In the genomic region with DNA sequence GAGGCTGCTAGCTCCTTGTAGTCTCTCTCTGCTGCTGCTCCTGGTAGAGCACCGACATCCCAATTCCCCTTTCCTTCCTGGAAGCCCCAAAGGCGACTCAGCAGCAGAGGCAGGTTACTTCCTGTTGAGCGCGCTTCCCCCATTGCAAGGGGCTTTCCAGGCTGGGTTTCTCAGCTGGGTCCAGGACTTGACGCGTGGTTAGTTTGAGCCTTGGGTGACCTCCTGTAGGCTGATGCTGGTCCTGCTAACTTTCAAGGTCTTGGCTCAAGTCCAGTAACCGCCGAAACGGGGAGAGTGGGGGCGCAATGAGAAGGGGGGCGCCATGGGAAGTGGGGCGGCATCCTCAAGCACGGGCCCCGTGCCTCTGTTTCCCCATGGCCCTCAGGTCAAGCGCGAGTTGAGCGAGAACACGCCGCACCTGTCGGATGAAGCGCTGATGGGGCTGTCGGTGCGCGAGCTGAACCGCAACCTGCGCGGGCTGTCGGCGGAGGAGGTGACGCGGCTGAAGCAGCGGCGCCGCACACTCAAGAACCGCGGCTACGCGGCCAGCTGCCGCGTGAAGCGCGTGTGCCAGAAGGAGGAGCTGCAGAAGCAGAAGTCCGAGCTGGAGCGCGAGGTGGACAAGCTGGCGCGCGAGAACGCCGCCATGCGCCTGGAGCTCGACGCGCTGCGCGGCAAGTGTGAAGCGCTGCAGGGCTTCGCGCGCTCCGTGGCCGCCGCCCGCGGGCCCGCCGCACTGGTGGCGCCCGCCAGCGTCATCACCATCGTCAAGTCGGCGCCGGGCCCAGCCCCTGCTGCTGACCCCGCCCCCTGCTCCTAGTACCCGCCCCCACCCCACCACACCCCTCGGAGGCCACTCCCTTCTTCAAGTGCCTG, we compare ENCODE assay signal across 7 mouse cellular contexts. TPM values are rescaled to one million over a fixed set of nuclear protein-coding genes. Genes with fewer than 3 reads are reported as not detected.
DNase-seq lines count a peak whose midpoint lies in the region; ATAC-seq and TF ChIP-seq lines count a peak whose summit lies in the region.

No protein-coding gene starts in this region.

- H3K27ac ChIP-seq in heart, embryonic 10.5 days = peak overlapping the region; percentile 90
- H3K27ac ChIP-seq in liver, embryonic 14.5 days = no peak overlapping the region

- peaks cover 11% of the 10 kb centered on the region for H3K36me3 ChIP-seq in heart, embryonic 10.5 days
- H3K36me3 ChIP-seq in liver, embryonic 14.5 days (replicated peaks; ENCODE audit: control insufficient read depth, insufficient read depth, low read depth) = no peaks in the 10 kb centered on the region
- H3K36me3 ChIP-seq in myocyte (ENCODE audit: control insufficient read depth, insufficient read depth) = peaks cover 41% of the 10 kb centered on the region

- WGBS in heart, embryonic 10.5 days = under 1% methylated on average over 75 of the region's 77 CpGs
- WGBS in liver, embryonic 14.5 days (ENCODE audit: insufficient replicate concordance) = under 1% methylated on average over 66 of the region's 77 CpGs

- ATAC-seq in liver, embryonic 14.5 days (ENCODE audit: insufficient read depth) = peak; percentile 85

- peaks cover 13% of the 10 kb centered on the region for H3K27me3 ChIP-seq in heart, embryonic 10.5 days (ENCODE audit: insufficient read depth, poor library complexity, severe bottlenecking)
- peaks cover 4% of the 10 kb centered on the region for H3K27me3 ChIP-seq in liver, embryonic 14.5 days (ENCODE audit: control insufficient read depth, insufficient read depth, low read length)
- no peaks in the 10 kb centered on the region for H3K27me3 ChIP-seq in myocyte (ENCODE audit: control insufficient read depth, insufficient read depth, insufficient read length)

- peak overlapping the region; percentile 67 for H3K4me3 ChIP-seq in heart, embryonic 10.5 days
- H3K4me3 ChIP-seq in liver, embryonic 14.5 days (ENCODE audit: insufficient read depth in 1 of 2, low read depth in 2 of 2, low read length in 2 of 2) = peak overlapping the region; percentile 28 to 45
- no peak overlapping the region for H3K4me3 ChIP-seq in myocyte

- H3K4me1 ChIP-seq in heart, embryonic 10.5 days = peaks cover 66% of the 10 kb centered on the region
- peaks cover 4 to 16% of the 10 kb centered on the region in 2 experiments for H3K4me1 ChIP-seq in liver, embryonic 14.5 days (replicated peaks; ENCODE audit: control insufficient read depth in 2 of 2, insufficient read depth in 2 of 2, low read length in 1 of 2)

- TF ChIP-seq POLR2A in myocyte (IDR thresholded peaks at IDR 0.05; ENCODE audit: insufficient read length, low read depth) = no peak

- peak overlapping the region; percentile 77 for H3K4me2 ChIP-seq in liver, embryonic 14.5 days (ENCODE audit: low read depth)
- H3K4me2 ChIP-seq in myocyte (ENCODE audit: low read depth) = no peak overlapping the region

- TF ChIP-seq CTCF in liver, embryonic 14.5 days (IDR thresholded peaks at IDR 0.05; ENCODE audit: low read depth) = no peak; the same call in 1 of the 2 replicates

- H3ac ChIP-seq in myocyte (ENCODE audit: control insufficient read depth, insufficient read length) = no peak overlapping the region

- TF ChIP-seq EP300 in liver, embryonic 14.5 days (IDR thresholded peaks at IDR 0.05; ENCODE audit: low read depth) = no peak

- DNase-seq in ZHBTc4 (ENCODE audit: low read depth, low spot score) = peak; percentile 92
- peak; percentile 45 for DNase-seq in embryo, embryonic 11.5 days (ENCODE audit: low read depth, low spot score)
- peak; percentile 93 for DNase-seq in heart, embryonic 10.5 days (ENCODE audit: low spot score)
- DNase-seq in kidney, adult 8-10 months = peak; percentile 38 to 55
- peak; percentile 44 to 55 (median 52) for DNase-seq in liver, embryonic 14.5 days (ENCODE audit: low read depth in 3 of 3, low spot score in 3 of 3)
- peak; percentile 47 to 76 for DNase-seq in spleen, postnatal 4 days (ENCODE audit: low spot score in 2 of 2)

- no peaks in the 10 kb centered on the region for H3K9me3 ChIP-seq in heart, embryonic 10.5 days
- no peaks in the 10 kb centered on the region for H3K9me3 ChIP-seq in liver, embryonic 14.5 days (ENCODE audit: control insufficient read depth, low read length)

- H3K79me2 ChIP-seq in myocyte (ENCODE audit: control insufficient read depth, insufficient read depth) = no peaks in the 10 kb centered on the region

- H3K9ac ChIP-seq in liver, embryonic 14.5 days (replicated peaks) = peak overlapping the region; percentile 46

TF ChIP-seq in myocyte, 11 proteins besides CTCF, POLR2A, EP300 and RAD21:
- TF ChIP-seq POLR2AphosphoS2 (IDR thresholded peaks at IDR 0.05; ENCODE audit: insufficient read length, low read depth) = peak; percentile 59
- no peak for TF ChIP-seq MYOD1 (IDR thresholded peaks at IDR 0.05; ENCODE audit: control insufficient read depth in 1 of 3, insufficient read length in 2 of 3, low read depth in 2 of 3)

RNA-seq across cellular contexts. Expression of gene Maff, which starts 10.9 kb away (rescaled TPM):
- polyA plus RNA-seq in heart, embryonic 10.5 days (2016; fragmentation: Nextera tagmentation; extraction: Ambion mirVana) = 1.6 and 2.0 TPM in 2 replicates
- 1.8 TPM in 2 replicates for polyA plus RNA-seq in liver, embryonic 14.5 days (2012; rRNA removed)
- polyA plus RNA-seq in liver, embryonic 14.5 days (2014; fragmentation: Nextera tagmentation; extraction: Ambion mirVana) = 0.80 and 1.1 TPM in 2 replicates
- 15.6 TPM for polyA plus RNA-seq in myocyte (2012; fragmentation: generic; extraction: Trizol)

RNA-seq across cellular contexts. Expression of gene Pla2g6, which starts 29.1 kb away (rescaled TPM):
- 17.2 and 17.3 TPM in 2 replicates for polyA plus RNA-seq in heart, embryonic 10.5 days (2016; fragmentation: Nextera tagmentation; extraction: Ambion mirVana)
- 10.5 and 11.8 TPM in 2 replicates for polyA plus RNA-seq in liver, embryonic 14.5 days (2012; rRNA removed)
- 7.9 and 9.9 TPM in 2 replicates for polyA plus RNA-seq in liver, embryonic 14.5 days (2014; fragmentation: Nextera tagmentation; extraction: Ambion mirVana)
- 36.3 TPM for polyA plus RNA-seq in myocyte (2012; fragmentation: generic; extraction: Trizol)

RNA-seq across cellular contexts. Expression of gene Tmem184b, which starts 46.1 kb away (rescaled TPM):
- polyA plus RNA-seq in heart, embryonic 10.5 days (2016; fragmentation: Nextera tagmentation; extraction: Ambion mirVana) = 67.7 and 76.3 TPM in 2 replicates
- polyA plus RNA-seq in liver, embryonic 14.5 days (2012; rRNA removed) = 7.2 and 10.3 TPM in 2 replicates
- polyA plus RNA-seq in liver, embryonic 14.5 days (2014; fragmentation: Nextera tagmentation; extraction: Ambion mirVana) = 5.7 and 8.6 TPM in 2 replicates
- 110 TPM for polyA plus RNA-seq in myocyte (2012; fragmentation: generic; extraction: Trizol)
